In the genomic region with DNA sequence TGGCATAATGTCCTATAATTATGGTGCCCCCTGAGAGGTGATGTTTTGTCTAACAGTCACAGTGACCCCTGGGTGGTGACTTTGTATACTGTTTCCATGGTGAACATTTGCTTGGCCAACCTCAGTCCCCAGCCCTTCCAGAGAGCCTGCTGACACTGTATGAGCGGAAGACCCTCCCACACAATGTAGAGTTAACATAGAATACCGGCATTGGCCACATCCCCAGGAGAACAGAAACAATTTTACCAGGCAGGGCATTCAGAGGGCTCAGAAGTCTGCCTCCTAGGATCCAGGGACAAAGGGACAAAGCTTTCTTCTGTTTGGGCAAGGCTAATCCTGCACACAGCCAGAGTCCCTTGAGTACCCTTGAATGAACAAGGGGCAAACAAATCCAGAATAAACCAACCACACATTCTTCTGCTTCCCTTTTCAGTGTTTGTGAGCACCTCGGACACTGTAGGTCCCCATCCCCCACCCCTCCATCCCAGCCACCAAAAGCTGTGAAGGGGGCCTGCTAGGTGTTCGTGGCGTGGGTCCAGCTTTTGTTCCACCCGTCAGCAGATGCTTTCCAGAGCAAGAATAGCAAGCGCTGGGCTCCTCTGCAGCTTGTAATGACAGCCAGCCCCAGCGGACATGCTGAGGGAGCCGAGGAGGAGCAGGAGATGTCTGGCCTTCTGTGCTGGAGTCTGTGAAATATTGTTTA, we compare ENCODE assay signal across 9 mouse cellular contexts.
DNase-seq lines count a peak whose midpoint lies in the region; ATAC-seq lines count a peak whose summit lies in the region.
"Had no signal": no experiment of that assay in that cellular context is flagged by ENCODE, and none has a peak within 500 bp of the region (broad histone marks: within the 10 kb centered on the region; RNA-seq: fewer than 3 reads in every experiment).

No protein-coding gene starts in this region.

- H3K27ac ChIP-seq in heart, embryonic 15.5 days: peak overlapping the region; percentile 41
- H3K27ac ChIP-seq in forebrain, embryonic 10.5 days: peak overlapping the region; percentile 71
- H3K27ac ChIP-seq in limb, embryonic 10.5 days: peak overlapping the region; percentile 17; the same call in 1 of the 2 replicates
- H3K27ac ChIP-seq in neural tube, embryonic 15.5 days (replicated peaks): peak overlapping the region; percentile 42; the same call in 1 of the 2 replicates

- H3K36me3 ChIP-seq in heart, embryonic 15.5 days: no peaks in the 10 kb centered on the region
- no peaks in the 10 kb centered on the region for H3K36me3 ChIP-seq in forebrain, embryonic 10.5 days (replicated peaks)
- H3K36me3 ChIP-seq in limb, embryonic 10.5 days: no peaks in the 10 kb centered on the region
- H3K36me3 ChIP-seq in neural tube, embryonic 15.5 days: no peaks in the 10 kb centered on the region

- ATAC-seq in heart, embryonic 15.5 days (replicated peaks; ENCODE audit: insufficient number of reproducible peaks, insufficient read depth, low FRiP score, low read depth): peak; percentile 44; the same call in 1 of the 2 replicates
- ATAC-seq in neural tube, embryonic 15.5 days (ENCODE audit: low FRiP score): no peak

- H3K4me2 ChIP-seq in heart, embryonic 15.5 days: peak overlapping the region; percentile 12; the same call in 1 of the 2 replicates
- H3K4me2 ChIP-seq in neural tube, embryonic 15.5 days: 0 out of 2 replicates have a peak overlapping the region, but pooled peaks have one; percentile 1

- no peak overlapping the region for H3K4me3 ChIP-seq in heart, embryonic 15.5 days
- H3K4me3 ChIP-seq in forebrain, embryonic 10.5 days: peak overlapping the region; percentile 24; the same call in 1 of the 2 replicates
- H3K4me3 ChIP-seq in limb, embryonic 10.5 days: no peak overlapping the region
- H3K4me3 ChIP-seq in neural tube, embryonic 15.5 days (replicated peaks): no peak overlapping the region

- 31% methylated on average over 9 of the region's 9 CpGs for WGBS in heart, embryonic 15.5 days
- 20% methylated on average over 9 of the region's 9 CpGs for WGBS in forebrain, embryonic 10.5 days
- 58% methylated on average over 9 of the region's 9 CpGs for WGBS in limb, embryonic 10.5 days
- WGBS in neural tube, embryonic 15.5 days: 21% methylated on average over 9 of the region's 9 CpGs

- H3K9me3 ChIP-seq in heart, embryonic 15.5 days (replicated peaks): no peaks in the 10 kb centered on the region
- no peaks in the 10 kb centered on the region for H3K9me3 ChIP-seq in forebrain, embryonic 10.5 days
- no peaks in the 10 kb centered on the region for H3K9me3 ChIP-seq in limb, embryonic 10.5 days (replicated peaks)
- H3K9me3 ChIP-seq in neural tube, embryonic 15.5 days (replicated peaks): no peaks in the 10 kb centered on the region

- no peaks in the 10 kb centered on the region for H3K27me3 ChIP-seq in heart, embryonic 15.5 days
- H3K27me3 ChIP-seq in forebrain, embryonic 10.5 days (ENCODE audit: poor library complexity, severe bottlenecking): no peaks in the 10 kb centered on the region
- H3K27me3 ChIP-seq in limb, embryonic 10.5 days (ENCODE audit: low read depth, poor library complexity, severe bottlenecking): no peaks in the 10 kb centered on the region
- no peaks in the 10 kb centered on the region for H3K27me3 ChIP-seq in neural tube, embryonic 15.5 days (replicated peaks)
- H3K27me3 ChIP-seq: CH12.LX had no signal

- DNase-seq in heart, adult 8-10 months (ENCODE audit: low spot score): no peak
- DNase-seq in forebrain, embryonic 10.5 days (ENCODE audit: extremely low spot score, low spot score): peak; percentile 29
- DNase-seq in limb, embryonic 10.5 days (ENCODE audit: low spot score): no peak
- DNase-seq in kidney, adult 11 months: no peak
- no peak for DNase-seq in cerebellum, adult 9-11 months
- DNase-seq in cerebellum, adult 9-10 months: no peak

- no peak overlapping the region for H3K9ac ChIP-seq in heart, embryonic 15.5 days
- no peak overlapping the region for H3K9ac ChIP-seq in neural tube, embryonic 15.5 days (replicated peaks)

- H3K4me1 ChIP-seq in heart, embryonic 15.5 days (replicated peaks): peaks cover 16% of the 10 kb centered on the region
- H3K4me1 ChIP-seq in forebrain, embryonic 10.5 days: peaks cover 28% of the 10 kb centered on the region
- peaks cover 17% of the 10 kb centered on the region for H3K4me1 ChIP-seq in limb, embryonic 10.5 days
- H3K4me1 ChIP-seq in neural tube, embryonic 15.5 days: peaks cover 18% of the 10 kb centered on the region

Comparison
In these comparisons a context has a peak if more than half of its experiments do, and no peak if none do; other contexts are left out.
1. H3K27ac ChIP-seq: peak in every context shown above with its lines; median percentile 71 in forebrain, embryonic 10.5 days; 42 in neural tube, embryonic 15.5 days; 41 in heart, embryonic 15.5 days; 17 in limb, embryonic 10.5 days.